Mouse (Mus musculus): Measurements from ENCODE around the gene Gm49373. TPM values are rescaled to one million over a fixed set of nuclear protein-coding genes. Genes with fewer than 3 reads are reported as not detected.

Gm49373 gene
- total RNA-seq, 1 experiment from 2014 or later, result not detected

Other genes starting within 250 kb of the Gm49373 start
- gene A230050P20Rik, start 204.5 kb downstream of the Gm49373 start, total RNA-seq (2017), result 5.2 to 12.0 TPM (median 11.8 TPM) in 3 replicates
- gene Angptl6, start 193.4 kb downstream of the Gm49373 start, total RNA-seq (2017), result 0.49 to 0.57 TPM in 2 of 3 replicates, not detected in the other
- gene Ppan, start 184.9 kb downstream of the Gm49373 start, total RNA-seq (2017), result 24.4 to 44.1 TPM (median 26.9 TPM) in 3 replicates
- gene Eif3g, start 174.5 kb downstream of the Gm49373 start, total RNA-seq (2017), result 87.5 to 120 TPM (median 97.3 TPM) in 3 replicates
- gene Dnmt1, start 113.2 kb downstream of the Gm49373 start, total RNA-seq (2017), result 44.6 to 108 TPM (median 56.9 TPM) in 3 replicates
- gene S1pr2, start 96.3 kb downstream of the Gm49373 start, total RNA-seq (2017), result 1.6 to 4.4 TPM (median 3.5 TPM) in 3 replicates
- 21.9 to 41.1 TPM (median 25.6 TPM) in 3 replicates for gene Mrpl4, start 70.4 kb downstream of the Gm49373 start, total RNA-seq (2017)
- gene Icam1, start 57.1 kb downstream of the Gm49373 start, total RNA-seq (2017), result 55.1 to 94.2 TPM (median 67.6 TPM) in 3 replicates
- gene Icam4, start 43.7 kb downstream of the Gm49373 start, total RNA-seq (2017), result 1.6 to 3.0 TPM in 2 of 3 replicates, not detected in the other
- gene Icam5, start 41.0 kb downstream of the Gm49373 start, total RNA-seq (2017), result not detected in 3 replicates
- 0.49 TPM in 1 of 3 replicates, not detected in the others for gene Zglp1, start 6.0 kb downstream of the Gm49373 start, total RNA-seq (2017)
- 23.7 to 31.1 TPM (median 24.5 TPM) in 3 replicates for gene Fdx1l, start 518 bp upstream of the Gm49373 start, total RNA-seq (2017)
- 2.3 to 5.6 TPM in 2 of 3 replicates, not detected in the other for gene Gm38431, start 18.9 kb upstream of the Gm49373 start, total RNA-seq (2017)
- 8.1 to 18.1 TPM (median 12.9 TPM) in 3 replicates for gene Raver1, start 18.9 kb upstream of the Gm49373 start, total RNA-seq (2017)
- 38.4 to 87.0 TPM (median 42.5 TPM) in 3 replicates for gene Tyk2, start 58.1 kb upstream of the Gm49373 start, total RNA-seq (2017)
- gene Cdc37, start 76.9 kb upstream of the Gm49373 start, total RNA-seq (2017), result 174 to 287 TPM (median 193 TPM) in 3 replicates
- 2.1 to 5.6 TPM (median 2.5 TPM) in 3 replicates for gene Pde4a, start 92.6 kb upstream of the Gm49373 start, total RNA-seq (2017)
- gene Keap1, start 166.3 kb upstream of the Gm49373 start, total RNA-seq (2017), result 21.7 to 32.5 TPM (median 22.1 TPM) in 3 replicates
- gene S1pr5, start 175.3 kb upstream of the Gm49373 start, total RNA-seq (2017), result 303 to 435 TPM (median 308 TPM) in 3 replicates
- gene Atg4d, start 192.2 kb upstream of the Gm49373 start, total RNA-seq (2017), result 31.7 to 39.6 TPM (median 34.6 TPM) in 3 replicates
- 91.2 to 154 TPM (median 120 TPM) in 3 replicates for gene Kri1, start 214.9 kb upstream of the Gm49373 start, total RNA-seq (2017)
- gene Cdkn2d, start 218.3 kb upstream of the Gm49373 start, total RNA-seq (2017), result 58.8 to 83.6 TPM (median 66.5 TPM) in 3 replicates
- 1.6 to 2.0 TPM (median 1.8 TPM) in 3 replicates for gene Ap1m2, start 239.2 kb upstream of the Gm49373 start, total RNA-seq (2017)
- gene Slc44a2, start 247.6 kb upstream of the Gm49373 start, total RNA-seq (2017), result 230 to 297 TPM (median 259 TPM) in 3 replicates